Mouse (Mus musculus) ES-Bruce4 (cell line): ENCODE data around the gene Ttc12. TPM values are rescaled to one million over a fixed set of nuclear protein-coding genes. Genes with fewer than 3 reads are reported as not detected.

ENCODE experiments used
- H3K27ac ChIP-seq: 2 replicates; pipeline ENCODE4 v1.5.1; 2012; ENCODE audit warnings: low read length, inconsistent platforms; ENCODE audit not compliant: insufficient read depth
- H3K27me3 ChIP-seq: 2 replicates; pipeline ENCODE4 v1.6.1; 2012; ENCODE audit warnings: mild to moderate bottlenecking, low read length, inconsistent platforms; ENCODE audit not compliant: control insufficient read depth, poor library complexity, insufficient read depth, severe bottlenecking
- H3K36me3 ChIP-seq: 2 replicates; pipeline ENCODE4 v1.6.1; 2012; ENCODE audit warnings: inconsistent platforms, mild to moderate bottlenecking, low read length, moderate library complexity; ENCODE audit not compliant: control insufficient read depth, poor library complexity, insufficient read depth, severe bottlenecking
- H3K4me1 ChIP-seq: one replicate; pipeline ENCODE4 v1.8.1; 2011; ENCODE audit warnings: low read length; ENCODE audit not compliant: control insufficient read depth, insufficient read depth
- H3K4me3 ChIP-seq: 2 replicates; pipeline ENCODE4 v1.5.1; 2011; ENCODE audit warnings: low read depth, mild to moderate bottlenecking, low read length
- H3K9ac ChIP-seq: 2 replicates; pipeline ENCODE4 v1.6.1; 2012; ENCODE audit warnings: low read depth, mild to moderate bottlenecking, inconsistent platforms; ENCODE audit not compliant: poor library complexity, severe bottlenecking
- H3K9me3 ChIP-seq: replicated peaks from 2 replicates; pipeline ENCODE4 v1.6.1; 2012; ENCODE audit warnings: mild to moderate bottlenecking, low read length, inconsistent platforms; ENCODE audit not compliant: control insufficient read depth, poor library complexity, insufficient read depth, severe bottlenecking
- CTCF ChIP-seq: IDR thresholded peaks from one replicate; pipeline ENCODE4 v1.8.1; 2011; ENCODE audit warnings: low read depth, low read length
- EP300 ChIP-seq: IDR thresholded peaks from 2 replicates; pipeline ENCODE4 v1.6.1; 2011; ENCODE audit warnings: low read depth, low read length; ENCODE audit not compliant: insufficient read depth
- POLR2A ChIP-seq: IDR thresholded peaks from one replicate; pipeline ENCODE4 v1.8.1; 2011; ENCODE audit warnings: low read length; ENCODE audit not compliant: insufficient read depth
- polyA plus RNA-seq: library from polyadenylated mRNA; stranded (reverse); fragments of >200 nt; gene quantifications from 2 replicates; pipeline ENCODE4 v1.2.4, GENCODE M21; 2011; ENCODE audit warnings: low read depth; ENCODE audit not compliant: missing spikeins, insufficient read depth, insufficient read length

The Ttc12 gene
- 10.9 and 12.6 TPM in 2 replicates for polyA plus RNA-seq

DNA sequence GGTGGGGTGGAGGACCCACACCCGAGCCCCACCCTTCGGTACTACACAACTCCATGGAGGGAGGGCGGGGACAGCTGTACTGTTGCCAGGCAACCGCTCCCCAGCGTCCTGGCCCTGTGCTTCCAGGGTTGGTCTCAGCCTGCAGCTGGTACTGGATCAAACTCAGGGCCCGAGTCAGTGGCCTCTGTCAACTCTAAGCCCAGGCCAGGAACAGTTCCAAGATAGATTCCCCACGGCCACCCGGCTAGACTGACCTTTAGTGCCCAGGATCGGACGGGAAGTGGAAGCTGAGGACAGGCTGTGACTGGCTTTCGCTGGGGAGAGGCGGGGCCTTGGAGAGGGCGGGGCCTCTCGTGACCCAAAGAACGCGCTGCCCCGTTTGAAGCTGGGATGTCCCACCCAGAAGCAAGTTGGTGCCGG lies at the start of gene Ttc12:
TSS of gene Ttc12 (minus strand) at position 334 of the 420 bp plus-strand sequence.
- peak within 1 kb of the TSS; percentile 35 for H3K9ac ChIP-seq
- no peaks in the 10 kb centered on the region for H3K9me3 ChIP-seq
- TF ChIP-seq POLR2A (no peak), EP300 (0 out of 2 replicates have a peak, but pooled peaks have one; percentile 3)
- H3K4me3 ChIP-seq, result peak within 1 kb of the TSS; percentile 78
- H3K27ac ChIP-seq, result no peak within 1 kb of the TSS
- H3K36me3 ChIP-seq, result no peaks in the 10 kb centered on the region
- no peaks in the 10 kb centered on the region for H3K4me1 ChIP-seq
- no peaks in the 10 kb centered on the region for H3K27me3 ChIP-seq

DNA sequence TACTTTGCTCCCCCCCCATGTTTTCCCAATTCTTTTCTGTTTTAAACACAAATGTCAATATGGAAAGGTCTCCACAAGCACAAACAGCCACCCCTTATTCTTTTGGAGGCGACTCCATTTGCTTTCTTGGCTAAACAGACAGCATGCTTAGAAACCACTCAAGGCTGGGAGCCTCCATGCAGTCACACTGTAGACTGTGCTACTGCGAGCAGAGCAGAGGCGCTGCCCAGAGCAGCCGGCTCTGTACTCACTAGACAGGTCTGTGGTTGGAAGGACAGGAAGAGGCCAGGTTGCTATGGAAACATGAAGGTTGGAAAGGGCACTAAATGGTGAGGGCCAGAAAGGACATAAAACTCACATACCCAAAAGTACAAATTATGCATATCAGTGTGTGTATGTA lies 48.9 kb upstream of the Ttc12 start:
- 0 out of 2 replicates have a peak, but pooled peaks cover 4% of the 10 kb centered on the region for H3K9me3 ChIP-seq
- no peaks in the 10 kb centered on the region for H3K27me3 ChIP-seq
- no peak overlapping the region for H3K27ac ChIP-seq
- H3K4me1 ChIP-seq, result peaks cover 3% of the 10 kb centered on the region
- H3K36me3 ChIP-seq, result no peaks in the 10 kb centered on the region
- H3K4me3 ChIP-seq, result no peak overlapping the region
- no peak overlapping the region for H3K9ac ChIP-seq
- TF ChIP-seq CTCF, result no peak
- no peak for TF ChIP-seq EP300
- TF ChIP-seq POLR2A, result no peak

DNA sequence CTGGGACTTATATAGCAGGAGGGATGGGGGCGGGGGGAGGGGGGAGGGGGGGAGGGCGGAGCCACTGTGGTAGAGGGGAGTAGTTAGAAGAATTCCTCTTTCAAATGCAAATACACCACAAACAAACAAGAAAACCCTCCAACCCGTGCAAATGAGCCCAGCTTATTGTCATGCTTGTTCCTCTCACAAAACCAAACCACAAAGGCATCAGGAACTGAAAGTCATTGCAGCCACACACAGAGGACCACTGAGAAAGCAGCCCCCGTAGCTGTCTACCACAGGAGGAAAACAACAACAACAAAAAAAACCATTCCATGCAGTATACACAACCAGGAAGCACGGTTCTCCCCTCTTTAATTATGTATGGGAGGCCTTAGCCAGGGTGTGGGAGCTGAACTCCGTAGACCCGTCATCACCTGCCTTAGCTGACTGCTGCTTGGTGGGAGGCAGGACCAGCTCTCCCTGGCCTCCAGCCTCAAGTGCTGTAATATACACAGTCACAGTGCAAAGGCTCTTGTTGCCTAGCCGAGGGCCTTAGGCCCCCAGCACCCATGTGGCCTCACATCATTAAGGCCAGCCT lies 48.0 kb upstream of the Ttc12 start:
- H3K9ac ChIP-seq, result 0 out of 2 replicates have a peak overlapping the region, but pooled peaks have one; percentile 3
- no peaks in the 10 kb centered on the region for H3K36me3 ChIP-seq
- H3K9me3 ChIP-seq, result 0 out of 2 replicates have a peak, but pooled peaks cover 4% of the 10 kb centered on the region
- TF ChIP-seq CTCF (no peak), EP300 (0 out of 2 replicates have a peak, but pooled peaks have one; percentile 45), POLR2A (no peak)
- peak overlapping the region; percentile 38 for H3K27ac ChIP-seq
- peaks cover 3% of the 10 kb centered on the region for H3K4me1 ChIP-seq
- H3K4me3 ChIP-seq, result no peak overlapping the region
- H3K27me3 ChIP-seq, result no peaks in the 10 kb centered on the region

DNA sequence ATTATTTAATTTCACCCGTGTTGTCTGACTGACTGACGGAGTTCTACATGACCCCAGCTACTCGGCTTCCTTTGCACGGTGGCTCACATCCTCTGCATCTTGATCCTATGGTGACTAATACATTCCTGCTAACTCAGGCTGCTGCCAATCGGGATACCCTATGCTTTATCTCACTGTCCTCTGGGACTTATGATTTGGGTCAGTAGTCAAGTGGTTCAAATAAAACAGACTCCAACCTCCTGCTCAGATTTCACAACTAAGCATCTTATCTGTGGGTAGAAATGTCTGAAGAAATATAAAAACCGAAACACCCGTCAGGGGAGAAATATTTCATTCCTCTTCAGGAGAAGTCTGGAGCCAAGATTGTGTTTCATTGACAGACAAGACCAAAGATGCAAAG lies 47.4 kb upstream of the Ttc12 start:
- Histone ChIP-seq H3K4me1 (peaks cover 3% of the 10 kb centered on the region), H3K27ac (no peak overlapping the region), H3K9ac (no peak overlapping the region), H3K9me3 (0 out of 2 replicates have a peak, but pooled peaks cover 4% of the 10 kb centered on the region), H3K27me3 (no peaks in the 10 kb centered on the region), H3K4me3 (no peak overlapping the region), H3K36me3 (no peaks in the 10 kb centered on the region)
- TF ChIP-seq POLR2A (no peak), EP300 (no peak), CTCF (no peak)

DNA sequence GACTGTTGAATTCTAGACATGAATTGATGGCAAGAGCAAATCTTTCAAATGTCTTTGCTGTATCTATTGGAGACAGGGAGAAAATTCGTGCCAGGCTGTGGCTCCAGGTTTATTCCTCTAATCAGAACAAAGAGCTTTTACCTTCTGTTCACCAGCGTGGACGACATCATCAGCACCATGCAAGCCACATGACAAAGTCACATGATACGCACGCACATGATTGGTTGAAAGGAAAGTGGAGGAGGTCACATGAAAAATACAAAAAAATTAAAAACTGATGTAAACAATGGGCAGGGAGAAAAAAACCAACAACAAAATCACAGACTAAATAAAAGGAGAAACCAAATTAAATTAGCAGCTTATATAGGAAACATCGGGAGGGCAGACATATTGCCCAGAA lies 45.8 kb upstream of the Ttc12 start:
- TF ChIP-seq EP300, result no peak
- no peak for TF ChIP-seq POLR2A
- no peak for TF ChIP-seq CTCF
- H3K9ac ChIP-seq, result no peak overlapping the region
- no peak overlapping the region for H3K4me3 ChIP-seq
- no peaks in the 10 kb centered on the region for H3K36me3 ChIP-seq
- H3K27me3 ChIP-seq, result no peaks in the 10 kb centered on the region
- no peak overlapping the region for H3K27ac ChIP-seq
- peaks cover 3% of the 10 kb centered on the region for H3K4me1 ChIP-seq
- 0 out of 2 replicates have a peak, but pooled peaks cover 4% of the 10 kb centered on the region for H3K9me3 ChIP-seq

DNA sequence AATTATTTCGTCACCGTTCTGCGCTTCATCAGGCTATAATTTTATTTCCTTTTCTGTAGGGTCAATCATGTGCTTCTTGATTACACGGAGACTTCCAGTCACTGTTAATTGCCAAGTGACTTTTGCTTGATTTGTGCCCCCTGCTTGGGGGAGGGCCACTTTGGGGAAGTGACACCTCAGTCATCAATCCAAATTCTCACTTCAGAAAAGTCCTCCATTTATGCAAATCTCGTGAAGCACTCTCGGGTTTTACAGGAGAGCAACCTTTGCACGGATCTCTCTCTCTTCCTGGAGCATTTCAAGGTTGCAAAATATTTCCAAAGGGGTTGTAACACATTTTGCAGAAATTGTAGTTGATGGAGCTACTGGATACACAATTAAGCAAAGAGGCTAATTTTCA lies 45.2 kb upstream of the Ttc12 start:
- no peak overlapping the region for H3K4me3 ChIP-seq
- TF ChIP-seq EP300, result no peak
- TF ChIP-seq CTCF, result no peak
- TF ChIP-seq POLR2A, result no peak
- H3K27ac ChIP-seq, result no peak overlapping the region
- H3K36me3 ChIP-seq, result no peaks in the 10 kb centered on the region
- H3K9me3 ChIP-seq, result 0 out of 2 replicates have a peak, but pooled peaks cover 4% of the 10 kb centered on the region
- no peak overlapping the region for H3K9ac ChIP-seq
- H3K27me3 ChIP-seq, result no peaks in the 10 kb centered on the region
- H3K4me1 ChIP-seq, result peaks cover 3% of the 10 kb centered on the region
